ENCODE assay signal across 8 mouse cellular contexts in the genomic region with DNA sequence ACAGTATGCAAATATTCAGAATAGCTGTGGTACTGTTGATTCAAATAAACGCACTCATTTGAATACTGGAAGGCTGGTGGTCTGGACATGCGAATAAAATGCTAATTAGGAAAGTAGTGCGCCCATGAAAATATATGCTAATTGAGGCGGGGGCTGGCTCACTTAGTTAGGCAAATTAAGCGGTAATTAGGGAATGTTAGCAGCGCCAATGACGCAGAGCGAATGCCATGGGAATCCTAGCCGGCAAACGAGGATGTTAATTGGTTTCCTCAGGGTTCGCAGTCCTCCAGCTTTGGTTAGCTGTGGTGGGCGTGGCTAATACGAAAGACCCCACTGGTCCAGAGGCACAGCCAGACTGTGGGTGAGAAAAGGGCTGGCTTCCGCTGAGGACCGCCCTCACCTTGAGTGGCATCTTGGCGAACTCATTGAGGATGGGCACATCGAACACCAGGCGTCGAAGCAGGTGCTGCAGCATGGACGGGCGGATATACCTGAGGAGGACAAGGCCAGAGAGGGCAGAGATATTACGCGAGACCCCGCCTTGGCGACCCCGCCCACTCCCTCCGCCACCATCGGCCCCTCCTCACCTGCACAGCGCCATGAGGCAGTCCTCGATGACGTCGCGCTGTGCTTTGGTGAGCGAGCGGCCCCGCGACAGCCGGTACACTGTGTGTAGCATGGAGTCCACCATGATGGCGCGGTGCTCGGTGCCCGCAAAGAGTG. TPM values are rescaled to one million over a fixed set of nuclear protein-coding genes. Genes with fewer than 3 reads are reported as not detected.
DNase-seq lines count a peak whose midpoint lies in the region; ATAC-seq and TF ChIP-seq lines count a peak whose summit lies in the region.

No protein-coding gene starts in this region.

- WGBS in lung, embryonic 16.5 days, result 8% methylated on average over 42 of the region's 42 CpGs
- 2% methylated on average over 42 of the region's 42 CpGs for WGBS in forebrain, embryonic 16.5 days
- WGBS in neural tube, embryonic 13.5 days, result 4% methylated on average over 42 of the region's 42 CpGs

- TF ChIP-seq CTCF in left cerebral cortex, adult 2 months (IDR thresholded peaks at IDR 0.05), result no peak

- no peak overlapping the region for H3K27ac ChIP-seq in lung, embryonic 16.5 days (ENCODE audit: low read length)
- peak overlapping the region; percentile 99 for H3K27ac ChIP-seq in forebrain, embryonic 16.5 days (ENCODE audit: low read length)
- peak overlapping the region; percentile 53; the same call in 1 of the 2 replicates for H3K27ac ChIP-seq in left cerebral cortex, adult 2 months
- H3K27ac ChIP-seq in neural tube, embryonic 13.5 days (replicated peaks), result peak overlapping the region; percentile 84

- no peaks in the 10 kb centered on the region; the same call in 1 of the 2 replicates for H3K4me1 ChIP-seq in lung, embryonic 16.5 days (replicated peaks; ENCODE audit: control insufficient read depth, insufficient read depth, low read length)
- H3K4me1 ChIP-seq in forebrain, embryonic 16.5 days (replicated peaks; ENCODE audit: control insufficient read depth, insufficient read depth, low read length), result peaks cover 34% of the 10 kb centered on the region
- H3K4me1 ChIP-seq in neural tube, embryonic 13.5 days (replicated peaks), result peaks cover 38% of the 10 kb centered on the region

- no peaks in the 10 kb centered on the region for H3K36me3 ChIP-seq in lung, embryonic 16.5 days (ENCODE audit: control insufficient read depth, insufficient read depth, low read length)
- H3K36me3 ChIP-seq in forebrain, embryonic 16.5 days (ENCODE audit: control insufficient read depth, insufficient read depth), result no peaks in the 10 kb centered on the region
- no peaks in the 10 kb centered on the region for H3K36me3 ChIP-seq in neural tube, embryonic 13.5 days

- H3K4me2 ChIP-seq in lung, embryonic 16.5 days (ENCODE audit: low read depth, low read length), result peak overlapping the region; percentile 43
- H3K4me2 ChIP-seq in forebrain, embryonic 16.5 days (ENCODE audit: low read length), result peak overlapping the region; percentile 69
- H3K4me2 ChIP-seq in neural tube, embryonic 13.5 days, result peak overlapping the region; percentile 59

- intact Hi-C loops in left cerebral cortex, adult 2 months (cut with DNase I), result no loop called here

- H3K9me3 ChIP-seq in lung, embryonic 16.5 days (ENCODE audit: control insufficient read depth, low read length), result no peaks in the 10 kb centered on the region
- no peaks in the 10 kb centered on the region for H3K9me3 ChIP-seq in forebrain, embryonic 16.5 days (ENCODE audit: control insufficient read depth, low read length)
- H3K9me3 ChIP-seq in neural tube, embryonic 13.5 days, result no peaks in the 10 kb centered on the region

- H3K27me3 ChIP-seq in lung, embryonic 16.5 days (ENCODE audit: control insufficient read depth, insufficient read depth, low read depth, low read length), result peaks cover 19% of the 10 kb centered on the region
- H3K27me3 ChIP-seq in forebrain, embryonic 16.5 days (replicated peaks; ENCODE audit: control insufficient read depth, insufficient read depth, low read length), result no peaks in the 10 kb centered on the region
- peaks cover 62% of the 10 kb centered on the region for H3K27me3 ChIP-seq in neural tube, embryonic 13.5 days

- no peak overlapping the region for H3K9ac ChIP-seq in lung, embryonic 16.5 days (ENCODE audit: low read length)
- peak overlapping the region; percentile 56 for H3K9ac ChIP-seq in forebrain, embryonic 16.5 days (replicated peaks; ENCODE audit: low read depth, low read length)
- peak overlapping the region; percentile 60 for H3K9ac ChIP-seq in neural tube, embryonic 13.5 days

- ATAC-seq in lung, embryonic 16.5 days (ENCODE audit: low read depth), result 0 out of 2 replicates have a peak, but pooled peaks have one; percentile 13
- peak; percentile 87 for ATAC-seq in forebrain, embryonic 16.5 days
- peak; percentile 94 for ATAC-seq in neural tube, embryonic 13.5 days (ENCODE audit: low read depth)

- H3K4me3 ChIP-seq in lung, embryonic 16.5 days (ENCODE audit: low read length), result peak overlapping the region; percentile 19
- H3K4me3 ChIP-seq in forebrain, embryonic 16.5 days (replicated peaks; ENCODE audit: low read length), result peak overlapping the region; percentile 48
- peak overlapping the region; percentile 30 for H3K4me3 ChIP-seq in left cerebral cortex, adult 2 months
- H3K4me3 ChIP-seq in neural tube, embryonic 13.5 days, result peak overlapping the region; percentile 44

- no peak for DNase-seq in lung, postnatal 10 days
- peak; percentile 25 to 32 for DNase-seq in left cerebral cortex, adult 2 months (ENCODE audit: extremely low spot score in 1 of 2, low spot score in 2 of 2)
- DNase-seq in adrenal gland, postnatal 36 days, result no peak
- DNase-seq in adrenal gland, adult 18-20 months (ENCODE audit: low spot score in 2 of 2), result no peak
- no peak for DNase-seq in kidney, adult 11 months

RNA-seq across cellular contexts. Expression of gene Ryr1, which starts 53.6 kb away (rescaled TPM):
- polyA plus RNA-seq in lung, embryonic 16.5 days (2015; fragmentation: Nextera tagmentation; extraction: Ambion mirVana), result 0.44 and 0.58 TPM in 2 replicates
- polyA plus RNA-seq in forebrain, embryonic 16.5 days (2015; fragmentation: Nextera tagmentation; extraction: Ambion mirVana), result 16.1 and 19.7 TPM in 2 replicates
- 10 to 100 TPM in 1 of 2 experiments, 1 to 10 TPM in 1; 7.7 to 10.5 TPM for total RNA-seq in left cerebral cortex, adult 2 months (2021)
- polyA plus RNA-seq in neural tube, embryonic 13.5 days (2015; fragmentation: Nextera tagmentation; extraction: Ambion mirVana), result 5.4 and 6.3 TPM in 2 replicates
- total RNA-seq in adrenal gland, postnatal 36 days (2021), result under 1 TPM; 0.20 to 0.23 TPM
- total RNA-seq in adrenal gland, adult 18-20 months (2021), result 1 to 10 TPM in 1 of 2 experiments, under 1 TPM in 1; 0.23 to 1.0 TPM

Comparison
In these comparisons a context has a peak if more than half of its experiments do, and no peak if none do; other contexts are left out.
1. ATAC-seq: peak in every context shown above with its lines; median percentile 94 in neural tube, embryonic 13.5 days; 87 in forebrain, embryonic 16.5 days; 13 in lung, embryonic 16.5 days.
2. DNase-seq: peak in left cerebral cortex, adult 2 months (2 of 2); none in lung, postnatal 10 days (single experiment), adrenal gland, postnatal 36 days (0 of 2), adrenal gland, adult 18-20 months (0 of 2) and kidney, adult 11 months (single experiment).
3. RNA of gene Ryr1, which starts 53.6 kb away (total RNA-seq): 7.7 to 10.5 TPM in left cerebral cortex, adult 2 months; 0.23 to 1.0 TPM in adrenal gland, adult 18-20 months and 0.20 to 0.23 TPM in adrenal gland, postnatal 36 days; every median in the first group is over 4 times any median in the second.
4. Peak in every context shown above with its lines, with median percentiles within 50 percentile points of each other: H3K4me2 ChIP-seq and H3K4me3 ChIP-seq.